Mouse (Mus musculus) liver, embryonic 16.5 days (tissue): ENCODE measurements at regions not wholly inside any gene's neighbourhood (a gene's known extent, or its start where the extent isn't known, plus 50 kb on each side); places are given as distances from the start of the nearest gene placed in this dataset.

Experiments
- ATAC-seq: fragments of 200-750 bp; cut with Nextera tagmentation; 2 replicates; pipeline ENCODE4 v1.8.0; 2017; ENCODE audit warnings: low read depth, mild to moderate bottlenecking, moderate number of reproducible peaks, moderate library complexity
- H3K27ac ChIP-seq: fragments of 300-500 bp; sonication (generic); 2 replicates; pipeline ENCODE4 v1.5.1; 2014; ENCODE audit warnings: mild to moderate bottlenecking, low read length
- H3K27me3 ChIP-seq: fragments of 300-500 bp; sonication (generic); 2 replicates; pipeline ENCODE4 v1.6.1; 2014; ENCODE audit warnings: low read depth, low read length, mixed read lengths; ENCODE audit not compliant: control insufficient read depth, insufficient read depth
- H3K36me3 ChIP-seq: fragments of 300-500 bp; sonication (generic); 2 replicates; pipeline ENCODE4 v1.6.1; 2014; ENCODE audit warnings: mild to moderate bottlenecking; ENCODE audit not compliant: control insufficient read depth, insufficient read depth
- H3K4me1 ChIP-seq: fragments of 300-500 bp; sonication (generic); 2 replicates; pipeline ENCODE4 v1.6.1; 2014; ENCODE audit warnings: low read depth, low read length, mixed read lengths; ENCODE audit not compliant: control insufficient read depth
- H3K4me2 ChIP-seq: fragments of 300-500 bp; sonication (generic); 2 replicates; pipeline ENCODE4 v1.6.1; 2014; ENCODE audit warnings: low read depth, low read length, mixed read lengths
- H3K4me3 ChIP-seq: fragments of 300-500 bp; sonication (generic); 2 replicates; pipeline ENCODE4 v1.5.1; 2014; ENCODE audit warnings: low read depth, mild to moderate bottlenecking, low read length
- H3K9ac ChIP-seq: fragments of 300-500 bp; sonication (generic); 2 replicates; pipeline ENCODE4 v1.6.1; 2014; ENCODE audit warnings: low read depth, low read length
- H3K9me3 ChIP-seq: fragments of 300-500 bp; sonication (generic); replicated peaks from 2 replicates; pipeline ENCODE4 v1.6.1; 2016; ENCODE audit warnings: low read length; ENCODE audit not compliant: control insufficient read depth
- WGBS: fragments of 180-500 bp; shearing (Covaris S2); extraction: QIAGEN DNeasy Blood & Tissue Kit; methylation state at CpG from one replicate; pipeline ENCODE4 v1.1.7; 2014; ENCODE audit not compliant: insufficient replicate concordance; 5-methylcytosine and 5-hydroxymethylcytosine counted together

- no peaks in the 10 kb centered on the region for H3K27me3 ChIP-seq
- H3K36me3 ChIP-seq: no peaks in the 10 kb centered on the region
- H3K9me3 ChIP-seq: no peaks in the 10 kb centered on the region
- no peak overlapping the region for H3K27ac ChIP-seq
- H3K4me3 ChIP-seq: no peak overlapping the region
- H3K4me1 ChIP-seq: no peaks in the 10 kb centered on the region
- H3K9ac ChIP-seq: no peak overlapping the region
- H3K4me2 ChIP-seq: no peak overlapping the region
- WGBS: 67% methylated on average over 3 of the region's 3 CpGs
- no peak for ATAC-seq
Measured at GRCm38 (mm10) chr2:9704266-9704665, 176.8 kb upstream of the 4930412O13Rik start.

DNA sequence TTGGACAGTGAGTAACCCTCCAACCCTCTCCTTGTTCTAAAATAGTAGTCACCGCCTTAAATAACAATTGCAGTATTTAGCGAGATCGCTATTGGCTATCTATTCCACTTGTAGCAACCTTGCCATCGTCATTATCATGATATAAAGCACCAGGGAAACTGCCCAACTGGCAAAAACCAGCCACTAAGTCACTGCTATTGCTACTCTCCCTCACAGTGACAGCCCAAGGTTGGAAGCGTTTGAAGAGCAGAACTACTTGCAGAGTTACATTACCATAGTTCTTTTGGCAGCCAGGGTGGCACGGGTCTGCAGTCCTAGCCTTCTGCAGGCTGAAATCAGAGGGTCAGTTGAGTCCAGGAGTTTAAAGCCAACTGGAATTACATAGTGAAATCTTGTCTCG is 171.6 kb upstream of the 4930412O13Rik start:
- H3K4me2 ChIP-seq: no peak overlapping the region
- H3K36me3 ChIP-seq: no peaks in the 10 kb centered on the region
- H3K27ac ChIP-seq: no peak overlapping the region
- no peak overlapping the region for H3K4me3 ChIP-seq
- no peaks in the 10 kb centered on the region for H3K9me3 ChIP-seq
- no peaks in the 10 kb centered on the region for H3K4me1 ChIP-seq
- H3K27me3 ChIP-seq: no peaks in the 10 kb centered on the region
- no peak for ATAC-seq
- WGBS: 55% methylated on average over 7 of the region's 7 CpGs
- H3K9ac ChIP-seq: no peak overlapping the region

DNA sequence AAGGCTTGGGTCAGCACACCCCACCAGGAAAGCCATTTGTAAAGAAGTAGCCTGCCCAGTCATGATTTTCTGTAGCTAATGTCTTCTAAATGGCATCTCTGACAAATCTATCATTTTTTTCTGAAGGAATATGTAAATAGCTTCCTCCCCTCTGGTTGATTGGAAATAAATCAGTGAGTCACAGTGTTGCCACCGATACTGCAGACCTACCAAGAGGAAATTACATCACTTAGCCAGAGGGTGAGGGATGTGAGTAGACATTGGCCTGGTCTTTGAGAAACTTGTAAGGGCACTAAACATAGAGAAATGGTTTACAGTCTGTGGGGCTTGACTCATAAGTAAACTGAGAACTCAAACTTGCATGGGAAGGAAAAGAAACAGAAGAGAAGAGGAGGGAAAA is 163.1 kb upstream of the 4930412O13Rik start:
- Histone ChIP-seq H3K4me2 (no peak overlapping the region), H3K9me3 (no peaks in the 10 kb centered on the region), H3K4me1 (no peaks in the 10 kb centered on the region), H3K9ac (no peak overlapping the region), H3K36me3 (no peaks in the 10 kb centered on the region), H3K27ac (no peak overlapping the region), H3K4me3 (no peak overlapping the region), H3K27me3 (no peaks in the 10 kb centered on the region)
- 11% methylated on average over 1 of the region's 1 CpGs for WGBS
- no peak for ATAC-seq

- Histone ChIP-seq H3K36me3 (no peaks in the 10 kb centered on the region), H3K4me1 (no peaks in the 10 kb centered on the region), H3K27ac (no peak overlapping the region), H3K4me3 (no peak overlapping the region), H3K4me2 (no peak overlapping the region), H3K27me3 (no peaks in the 10 kb centered on the region), H3K9ac (no peak overlapping the region), H3K9me3 (no peaks in the 10 kb centered on the region)
- 59% methylated on average over 7 of the region's 7 CpGs for WGBS
- ATAC-seq: no peak
Measured at GRCm38 (mm10) chr2:9733243-9733642, 147.8 kb upstream of the 4930412O13Rik start.

DNA sequence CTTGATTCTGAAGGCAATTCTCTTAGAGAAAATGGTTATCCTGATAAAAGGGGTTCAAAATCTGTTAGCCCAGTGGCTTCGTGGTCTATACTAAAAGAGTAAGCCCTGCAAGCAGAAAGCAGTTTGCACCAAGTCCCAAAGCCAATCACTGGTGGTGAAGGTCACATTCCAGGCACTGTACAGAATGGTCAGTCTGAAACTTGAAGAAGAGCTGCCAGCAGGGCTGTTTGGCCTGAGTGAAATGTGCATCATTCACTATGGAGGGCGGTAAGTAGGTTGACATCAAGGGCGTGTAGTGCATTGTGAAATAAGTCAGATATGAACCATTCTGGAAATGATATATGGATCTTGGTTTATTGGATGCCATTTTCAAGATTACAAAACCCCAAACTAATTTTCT is 136.9 kb upstream of the 4930412O13Rik start:
- Histone ChIP-seq H3K27ac (no peak overlapping the region), H3K4me1 (no peaks in the 10 kb centered on the region), H3K27me3 (no peaks in the 10 kb centered on the region), H3K4me3 (no peak overlapping the region), H3K9me3 (no peaks in the 10 kb centered on the region), H3K9ac (no peak overlapping the region), H3K36me3 (no peaks in the 10 kb centered on the region), H3K4me2 (no peak overlapping the region)
- 57% methylated on average over 3 of the region's 3 CpGs for whole genome bisulfite sequencing
- ATAC-seq: no peak

DNA sequence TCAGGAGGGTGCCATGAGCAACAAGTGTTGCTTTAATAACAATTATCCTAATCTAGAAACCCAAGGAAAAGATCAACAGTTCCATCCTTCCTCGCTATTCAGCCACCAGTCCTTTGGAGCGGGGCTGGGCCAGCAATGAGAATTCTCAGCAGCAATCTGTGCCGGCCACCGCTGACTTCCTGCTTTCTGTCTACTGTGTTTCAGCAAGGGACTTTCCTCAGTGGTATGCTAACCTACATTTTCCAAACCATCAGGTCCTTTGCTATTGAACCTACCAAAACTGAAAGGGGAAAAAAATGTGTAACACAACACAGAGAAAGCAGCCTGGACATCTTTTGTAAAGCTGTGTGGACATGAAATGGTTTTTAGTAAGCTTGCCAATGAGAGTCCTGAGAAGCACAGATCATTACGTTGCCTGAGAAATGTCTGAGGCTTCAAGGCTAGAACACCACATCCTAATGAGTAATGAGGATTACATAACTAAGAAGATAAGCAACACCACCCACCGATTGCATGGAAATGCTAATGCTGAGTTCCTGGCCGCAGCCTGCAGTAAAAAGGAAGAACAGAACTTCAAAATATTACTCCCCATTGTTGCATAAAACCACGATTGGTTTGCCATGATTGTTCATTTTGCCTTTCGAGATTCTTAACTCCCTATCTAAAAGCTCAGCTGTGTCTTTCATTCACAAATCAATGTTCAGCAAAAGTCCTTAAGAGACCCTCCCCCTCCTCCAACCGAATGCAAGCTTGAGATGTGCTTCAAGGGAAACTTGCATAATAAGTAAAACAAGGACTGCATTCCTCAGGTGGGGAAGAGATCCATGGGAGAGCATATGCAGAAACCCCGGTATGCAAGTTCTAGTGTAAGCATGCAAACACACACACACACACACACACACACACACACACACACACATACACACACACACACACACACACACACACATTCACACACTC is 130.9 kb upstream of the 4930412O13Rik start:
- Histone ChIP-seq H3K4me3 (no peak overlapping the region), H3K9me3 (no peaks in the 10 kb centered on the region), H3K27me3 (no peaks in the 10 kb centered on the region), H3K4me1 (no peaks in the 10 kb centered on the region), H3K9ac (no peak overlapping the region), H3K4me2 (no peak overlapping the region), H3K36me3 (no peaks in the 10 kb centered on the region), H3K27ac (no peak overlapping the region)
- WGBS: 16% methylated on average over 11 of the region's 11 CpGs
- no peak for ATAC-seq

GRCm38 (mm10) chr2:9753691-9754090 is 127.4 kb upstream of the 4930412O13Rik start:
- no peak overlapping the region for H3K9ac ChIP-seq
- H3K27me3 ChIP-seq: no peaks in the 10 kb centered on the region
- WGBS: 73% methylated on average over 7 of the region's 7 CpGs
- no peaks in the 10 kb centered on the region for H3K9me3 ChIP-seq
- no peaks in the 10 kb centered on the region for H3K4me1 ChIP-seq
- ATAC-seq: no peak
- H3K27ac ChIP-seq: no peak overlapping the region
- no peak overlapping the region for H3K4me2 ChIP-seq
- H3K36me3 ChIP-seq: no peaks in the 10 kb centered on the region
- no peak overlapping the region for H3K4me3 ChIP-seq

- Histone ChIP-seq H3K4me2 (no peak overlapping the region), H3K36me3 (no peaks in the 10 kb centered on the region), H3K4me1 (no peaks in the 10 kb centered on the region), H3K4me3 (no peak overlapping the region), H3K9me3 (no peaks in the 10 kb centered on the region), H3K9ac (no peak overlapping the region), H3K27ac (no peak overlapping the region), H3K27me3 (no peaks in the 10 kb centered on the region)
- 68% methylated on average over 6 of the region's 6 CpGs for WGBS
- no peak for ATAC-seq
Measured at GRCm38 (mm10) chr2:9754153-9754552, 126.9 kb upstream of the 4930412O13Rik start.

DNA sequence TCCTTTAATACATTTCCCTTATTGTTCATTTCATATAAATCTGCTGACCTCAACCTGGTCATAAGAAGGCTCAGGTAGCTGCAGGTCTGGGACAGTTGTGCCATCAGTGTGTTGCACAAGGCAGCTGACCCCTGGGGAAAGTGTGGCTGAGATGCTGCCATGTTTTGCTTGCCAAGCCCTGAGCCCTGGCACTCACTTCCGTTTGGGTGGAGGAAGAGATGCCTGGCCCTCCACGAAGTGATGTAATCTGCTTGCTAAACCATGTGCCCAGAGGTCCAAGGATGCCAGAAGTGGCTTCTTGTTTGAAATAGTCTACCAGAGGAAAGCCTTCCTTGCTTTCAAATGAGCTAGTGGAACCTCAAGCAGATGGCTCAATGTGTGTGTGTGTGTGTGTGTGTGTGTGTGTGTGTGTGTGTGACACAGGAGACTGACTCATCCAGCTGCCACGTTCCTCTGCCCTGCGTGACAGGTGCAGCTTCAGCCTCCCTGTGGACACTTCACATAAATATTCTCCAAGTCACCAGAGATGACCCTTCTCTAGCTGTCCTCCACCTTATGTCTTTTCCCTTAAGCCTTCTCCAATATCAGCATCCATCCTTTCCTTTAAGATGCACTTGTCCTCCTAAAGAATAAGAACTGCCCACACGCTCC is 123.2 kb upstream of the 4930412O13Rik start:
- H3K4me2 ChIP-seq: no peak overlapping the region
- H3K27me3 ChIP-seq: no peaks in the 10 kb centered on the region
- H3K4me3 ChIP-seq: no peak overlapping the region
- no peaks in the 10 kb centered on the region for H3K4me1 ChIP-seq
- no peak overlapping the region for H3K9ac ChIP-seq
- no peaks in the 10 kb centered on the region for H3K36me3 ChIP-seq
- no peak overlapping the region for H3K27ac ChIP-seq
- 57% methylated on average over 5 of the region's 5 CpGs for WGBS
- ATAC-seq: no peak
- H3K9me3 ChIP-seq: no peaks in the 10 kb centered on the region
